Mouse (Mus musculus) thymus, postnatal 10 days (tissue): ENCODE measurements around the gene Fhad1.
"Not testable (repeated sequence)": the region's sequence is repeated elsewhere in the genome, so short reads cannot be mapped to it uniquely, and the experiment has no call there.

Source experiments
- DNase-seq, 2 experiments: peaks; one replicate each; pipeline ENCODE4 v3.0.0; 2021; ENCODE audit warnings: low spot score in 2 of 2

The Fhad1 gene

GRCm38 (mm10) chr4:142039662-142040353, 24.9 kb upstream of the Fhad1 start:
- no peak for DNase-seq

- no peak for DNase-seq
These were observed 23.0 kb upstream of the Fhad1 start for GRCm38 (mm10) chr4:142037897-142038296.

GRCm38 (mm10) chr4:142028533-142028932, 13.7 kb upstream of the Fhad1 start:
- DNase-seq, result no peak

- DNase-seq, result no peak
These were observed 12.1 kb upstream of the Fhad1 start for GRCm38 (mm10) chr4:142026965-142027364.

GRCm38 (mm10) chr4:142024536-142024935, 9.7 kb upstream of the Fhad1 start:
- DNase-seq, result no peak

- DNase-seq, result no peak
These were observed 8.3 kb upstream of the Fhad1 start for GRCm38 (mm10) chr4:142023166-142023565.

GRCm38 (mm10) chr4:142017686-142018085, 2.8 kb upstream of the Fhad1 start:
- DNase-seq, result no peak

GRCm38 (mm10) chr4:142011236-142011635, 3.6 kb downstream of the Fhad1 start:
- DNase-seq, result no peak

- no peak for DNase-seq
These were observed 4.4 kb downstream of the Fhad1 start for GRCm38 (mm10) chr4:142010441-142010840.

- DNase-seq, result no peak
These were observed 6.7 kb downstream of the Fhad1 start for GRCm38 (mm10) chr4:142008206-142008605.

GRCm38 (mm10) chr4:142000581-142000980, 14.3 kb downstream of the Fhad1 start:
- DNase-seq, result no peak

- DNase-seq, result no peak
These were observed 15.3 kb downstream of the Fhad1 start for GRCm38 (mm10) chr4:141999494-142000074.

GRCm38 (mm10) chr4:141998282-141998821, 16.5 kb downstream of the Fhad1 start:
- no peak for DNase-seq

- no peak for DNase-seq
These were observed 18.0 kb downstream of the Fhad1 start for GRCm38 (mm10) chr4:141996880-141997279.

GRCm38 (mm10) chr4:141996086-141996485, 18.8 kb downstream of the Fhad1 start:
- no peak for DNase-seq

GRCm38 (mm10) chr4:141994062-141994471, 20.8 kb downstream of the Fhad1 start:
- not testable (repeated sequence) for DNase-seq

- no peak for DNase-seq
These were observed 21.4 kb downstream of the Fhad1 start for GRCm38 (mm10) chr4:141993347-141994061.

GRCm38 (mm10) chr4:141992530-141993204, 22.2 kb downstream of the Fhad1 start:
- no peak for DNase-seq

- DNase-seq, result no peak
These were observed 26.7 kb downstream of the Fhad1 start for GRCm38 (mm10) chr4:141988178-141988577.

- no peak for DNase-seq
These were observed 31.2 kb downstream of the Fhad1 start for GRCm38 (mm10) chr4:141983689-141984088.

- DNase-seq, result no peak
These were observed 33.4 kb downstream of the Fhad1 start for GRCm38 (mm10) chr4:141981475-141981874.

- no peak for DNase-seq
These were observed 36.3 kb downstream of the Fhad1 start for GRCm38 (mm10) chr4:141978582-141978981.
